Mouse (Mus musculus) macrophage (primary cell): ENCODE results near the gene Slfnl1. TPM values are rescaled to one million over a fixed set of nuclear protein-coding genes. Genes with fewer than 3 reads are reported as not detected.

Experiments
- H3K27ac ChIP-seq: fragments of 350-480 bp; formaldehyde crosslinking; 2 replicates; pipeline ENCODE4 v1.9.0; 2021
- H3K36me3 ChIP-seq: fragments of 350-480 bp; formaldehyde crosslinking; 2 replicates; pipeline ENCODE4 v1.9.0; 2021; ENCODE audit errors: inconsistent target
- H3K4me3 ChIP-seq: fragments of 350-480 bp; formaldehyde crosslinking; 2 replicates; pipeline ENCODE4 v1.9.0; 2021; ENCODE audit errors: inconsistent target
- H3K79me2 ChIP-seq: fragments of 350-480 bp; formaldehyde crosslinking; 2 replicates; pipeline ENCODE4 v1.9.0; 2021; ENCODE audit errors: inconsistent target
- WGBS: methylation state at CpG from one replicate; pipeline ENCODE4 v1.1.7; 2026; ENCODE audit warnings: inconsistent platforms; ENCODE audit not compliant: missing documents; 5-methylcytosine and 5-hydroxymethylcytosine counted together
- polyA plus RNA-seq: library from polyadenylated mRNA; stranded (reverse); fragments of 250-400 nt; gene quantifications from 3 replicates; pipeline ENCODE4 v1.2.4, GENCODE M21; 2018; ENCODE audit warnings: inconsistent platforms

Slfnl1 gene
- polyA plus RNA-seq, 1 experiment from 2014 or later = not detected

GRCm38 (mm10) chr4:120565726-120566125 is 33.7 kb downstream of the Slfnl1 start:
- H3K27ac ChIP-seq = no peak overlapping the region
- H3K79me2 ChIP-seq = peaks cover 7% of the 10 kb centered on the region
- H3K4me3 ChIP-seq = no peak overlapping the region
- 84% methylated on average over 2 of the region's 2 CpGs for WGBS
- no peaks in the 10 kb centered on the region for H3K36me3 ChIP-seq

- Histone ChIP-seq H3K4me3 (no peak overlapping the region), H3K79me2 (peaks cover 7% of the 10 kb centered on the region), H3K36me3 (no peaks in the 10 kb centered on the region), H3K27ac (no peak overlapping the region)
- WGBS = 77% methylated on average over 5 of the region's 5 CpGs
Observed at GRCm38 (mm10) chr4:120568005-120568404, 36.0 kb downstream of the Slfnl1 start.

- no peaks in the 10 kb centered on the region for H3K36me3 ChIP-seq
- peak overlapping the region; percentile 43 for H3K4me3 ChIP-seq
- H3K27ac ChIP-seq = no peak overlapping the region
- H3K79me2 ChIP-seq = peaks cover 7% of the 10 kb centered on the region
- WGBS = 24% methylated on average over 4 of the region's 4 CpGs
Observed at GRCm38 (mm10) chr4:120569025-120569424, 37.0 kb downstream of the Slfnl1 start.

- no peaks in the 10 kb centered on the region for H3K36me3 ChIP-seq
- peak within 1 kb of the TSS; percentile 55 for H3K4me3 ChIP-seq
- peaks cover 7% of the 10 kb centered on the region for H3K79me2 ChIP-seq
- 1% methylated on average over 96 of the region's 97 CpGs for WGBS
- H3K27ac ChIP-seq = 0 out of 2 replicates have a peak within 1 kb of the TSS, but pooled peaks have one; percentile 17
Observed at GRCm38 (mm10) chr4:120569486-120570437, 37.7 kb downstream of the Slfnl1 start, which contains the start of gene Ctps. Gene Ctps, minus strand, starts transcription at chr4:120570276.

- peak overlapping the region; percentile 55 for H3K4me3 ChIP-seq
- WGBS = 2% methylated on average over 27 of the region's 27 CpGs
- H3K79me2 ChIP-seq = peaks cover 7% of the 10 kb centered on the region
- H3K27ac ChIP-seq = 0 out of 2 replicates have a peak overlapping the region, but pooled peaks have one; percentile 17
- no peaks in the 10 kb centered on the region for H3K36me3 ChIP-seq
Observed at GRCm38 (mm10) chr4:120570438-120571069, 38.5 kb downstream of the Slfnl1 start.

GRCm38 (mm10) chr4:120571070-120571464 is 39.0 kb downstream of the Slfnl1 start:
- no peaks in the 10 kb centered on the region for H3K36me3 ChIP-seq
- H3K27ac ChIP-seq = no peak overlapping the region
- H3K79me2 ChIP-seq = peaks cover 7% of the 10 kb centered on the region
- H3K4me3 ChIP-seq = no peak overlapping the region
- WGBS = 90% methylated on average over 3 of the region's 3 CpGs

GRCm38 (mm10) chr4:120571691-120572090 is 39.7 kb downstream of the Slfnl1 start:
- Histone ChIP-seq H3K36me3 (no peaks in the 10 kb centered on the region), H3K27ac (no peak overlapping the region), H3K79me2 (peaks cover 7% of the 10 kb centered on the region), H3K4me3 (no peak overlapping the region)
- WGBS = 94% methylated on average over 3 of the region's 3 CpGs

- WGBS = 77% methylated on average over 5 of the region's 5 CpGs
- H3K4me3 ChIP-seq = no peak overlapping the region
- no peaks in the 10 kb centered on the region for H3K36me3 ChIP-seq
- no peak overlapping the region for H3K27ac ChIP-seq
- H3K79me2 ChIP-seq = no peaks in the 10 kb centered on the region
Observed at GRCm38 (mm10) chr4:120580894-120581293, 48.9 kb downstream of the Slfnl1 start.

- no peaks in the 10 kb centered on the region for H3K79me2 ChIP-seq
- no peak overlapping the region for H3K4me3 ChIP-seq
- no peaks in the 10 kb centered on the region for H3K36me3 ChIP-seq
- WGBS = 86% methylated on average over 8 of the region's 9 CpGs
- no peak overlapping the region for H3K27ac ChIP-seq
Observed at GRCm38 (mm10) chr4:120581711-120582110, 49.7 kb downstream of the Slfnl1 start.

Other genes starting within 250 kb of the Slfnl1 start
- gene Foxo6, start 244.9 kb upstream of the Slfnl1 start, polyA plus RNA-seq = not detected in 3 replicates
- 14.3 to 28.1 TPM (median 16.7 TPM) in 3 replicates for gene Scmh1, start 127.0 kb upstream of the Slfnl1 start, polyA plus RNA-seq
- gene Ctps, start 38.0 kb downstream of the Slfnl1 start, polyA plus RNA-seq = 1.9 to 22.2 TPM (median 2.9 TPM) in 3 replicates
- not detected in 3 replicates for gene Gm8439, start 56.5 kb downstream of the Slfnl1 start, polyA plus RNA-seq
- not detected in 3 replicates for gene Cited4, start 134.3 kb downstream of the Slfnl1 start, polyA plus RNA-seq
- not detected in 3 replicates for gene Kcnq4, start 216.4 kb downstream of the Slfnl1 start, polyA plus RNA-seq